In the genomic region with DNA sequence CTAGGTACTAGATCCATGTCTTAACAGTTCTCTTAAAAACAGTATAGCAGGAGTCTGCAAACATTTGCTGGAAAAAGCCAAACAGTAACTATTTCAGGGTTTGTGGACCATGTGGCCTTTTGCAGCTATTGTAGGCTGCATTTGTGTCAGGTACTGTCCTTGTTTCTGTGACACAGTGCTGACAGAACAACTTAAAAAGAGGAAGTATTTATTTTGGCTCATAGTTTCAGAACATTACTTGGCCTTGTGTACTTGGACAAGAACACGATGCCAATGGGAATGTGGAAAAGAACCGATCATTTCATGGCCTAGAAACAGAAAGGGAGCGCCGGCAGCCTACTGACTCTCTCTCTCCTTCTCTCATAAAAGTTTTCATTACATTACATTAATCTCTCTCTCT, we compare ENCODE assay signal across 22 mouse cellular contexts. TPM values are rescaled to one million over a fixed set of nuclear protein-coding genes. Genes with fewer than 3 reads are reported as not detected.
DNase-seq lines count a peak whose midpoint lies in the region; TF ChIP-seq lines count a peak whose summit lies in the region.
"Had no signal": no experiment of that assay in that cellular context is flagged by ENCODE, and none has a peak within 500 bp of the region (broad histone marks: within the 10 kb centered on the region; RNA-seq: fewer than 3 reads in every experiment).

No protein-coding gene starts in this region.

- no peak for DNase-seq in gastrocnemius, adult 2 months
- DNase-seq in gastrocnemius, postnatal 36 days: no peak
- peak; percentile 51 for DNase-seq in kidney, adult 2 months
- DNase-seq in kidney, postnatal 25 days: no peak
- DNase-seq in adipocyte (ENCODE audit: low spot score): peak; percentile 57
- DNase-seq in lung, postnatal 36 days: no peak
- DNase-seq: adrenal gland, adult 2 months; adrenal gland, postnatal 25 days; cerebellum, adult 11-12 months; cerebellum, adult 9-10 months; cerebellum, postnatal 25 days; gastrocnemius, postnatal 25 days had no signal

- peaks cover 32% of the 10 kb centered on the region for H3K79me2 ChIP-seq in macrophage (ENCODE audit: inconsistent target)

- intact Hi-C loops in gastrocnemius, adult 2 months (cut with DNase I): no loop called here
- intact Hi-C loops in gastrocnemius, postnatal 36 days (cut with DNase I): no loop called here

- H3K27ac ChIP-seq in gastrocnemius, adult 2 months: peak overlapping the region; percentile 78
- peak overlapping the region; percentile 92 for H3K27ac ChIP-seq in kidney, adult 2 months (ENCODE audit: insufficient read depth, low read depth, low read length)
- peak overlapping the region; percentile 21 for H3K27ac ChIP-seq in macrophage
- H3K27ac ChIP-seq: embryonic facial prominence, embryonic 13.5 days; forebrain, embryonic 12.5 days; hindbrain, embryonic 13.5 days; hindbrain, postnatal 0 days had no signal

- no peaks in the 10 kb centered on the region for H3K27me3 ChIP-seq in kidney, adult 2 months (replicated peaks; ENCODE audit: control insufficient read depth, insufficient read depth, low read length)
- H3K27me3 ChIP-seq: embryonic facial prominence, embryonic 13.5 days; forebrain, embryonic 12.5 days; heart, embryonic 12.5 days; hindbrain, embryonic 13.5 days; Patski had no signal

- WGBS in kidney, adult 2 months: 52% methylated on average over 4 of the region's 4 CpGs
- 85% methylated on average over 4 of the region's 4 CpGs for WGBS in macrophage (ENCODE audit: missing documents)

- no peak for TF ChIP-seq CTCF in gastrocnemius, adult 2 months (IDR thresholded peaks at IDR 0.05)
- no peak for TF ChIP-seq CTCF in kidney, adult 2 months (conservative IDR thresholded peaks at IDR 0.05; ENCODE audit: insufficient read depth, insufficient read length, low read depth, low read length)

- H3K4me3 ChIP-seq in gastrocnemius, adult 2 months: peak overlapping the region; percentile 3; the same call in 1 of the 2 replicates
- no peak overlapping the region for H3K4me3 ChIP-seq in kidney, adult 2 months (ENCODE audit: insufficient read depth, low read depth, low read length)
- no peak overlapping the region for H3K4me3 ChIP-seq in macrophage (ENCODE audit: inconsistent target)
- H3K4me3 ChIP-seq: embryonic facial prominence, embryonic 13.5 days; forebrain, embryonic 12.5 days; heart, embryonic 12.5 days; hindbrain, embryonic 13.5 days had no signal

- no peak for TF ChIP-seq POLR2A in kidney, adult 2 months (IDR thresholded peaks at IDR 0.05; ENCODE audit: low read depth, low read length)

- peaks cover 21% of the 10 kb centered on the region for H3K36me3 ChIP-seq in kidney, adult 2 months (ENCODE audit: control insufficient read depth, insufficient read depth, low read length)
- peaks cover 34% of the 10 kb centered on the region for H3K36me3 ChIP-seq in macrophage (ENCODE audit: inconsistent target)

- H3K4me1 ChIP-seq in kidney, adult 2 months (ENCODE audit: control insufficient read depth, insufficient read depth, low read length): peaks cover 28% of the 10 kb centered on the region
- H3K4me1 ChIP-seq: embryonic facial prominence, embryonic 13.5 days; forebrain, embryonic 12.5 days; hindbrain, embryonic 13.5 days had no signal

RNA-seq across cellular contexts. Expression of gene Clpx, which starts 9.5 kb away (rescaled TPM):
- 10 to 100 TPM; 54.0 to 72.6 TPM for total RNA-seq in gastrocnemius, adult 2 months (2021)
- 10 to 100 TPM; 46.9 to 65.0 TPM for total RNA-seq in gastrocnemius, postnatal 36 days (2021)
- 24.4 and 25.8 TPM in 2 replicates for polyA plus RNA-seq in kidney, adult 2 months (2012; rRNA removed)
- total RNA-seq in macrophage (2018; cell fraction: chromatin; rRNA removed): 10 to 100 TPM; 15.6 to 54.9 (median 32.0) TPM
- 10 to 100 TPM; 13.4 to 26.7 (median 21.4) TPM for total RNA-seq in macrophage (2018; cell fraction: cytosol; rRNA removed)
- 10 to 100 TPM; 16.6 to 48.0 (median 24.4) TPM for total RNA-seq in macrophage (2018; cell fraction: nucleus; rRNA removed)
- 23.2 to 25.3 TPM (median 25.2 TPM) in 3 replicates for polyA plus RNA-seq in macrophage (2018)

RNA-seq across cellular contexts. Expression of gene Cilp, which starts 38.6 kb away (rescaled TPM):
- 10 to 100 TPM; 13.0 to 35.4 TPM for total RNA-seq in gastrocnemius, adult 2 months (2021)
- total RNA-seq in gastrocnemius, postnatal 36 days (2021): 10 to 100 TPM; 13.6 to 24.2 TPM
- polyA plus RNA-seq in kidney, adult 2 months (2012; rRNA removed): 1.1 and 1.4 TPM in 2 replicates
- total RNA-seq in macrophage (2018; cell fraction: chromatin; rRNA removed): not detected
- not detected for total RNA-seq in macrophage (2018; cell fraction: cytosol; rRNA removed)
- not detected for total RNA-seq in macrophage (2018; cell fraction: nucleus; rRNA removed)
- not detected in 3 replicates for polyA plus RNA-seq in macrophage (2018)
- total RNA-seq: hematopoietic stem cell, adult 5-6 weeks had no signal
- polyA plus RNA-seq: activated CD4-positive, CD25-positive, alpha-beta regulatory T cell, adult 4 months; heart, embryonic 12.5 days; Patski had no signal

RNA-seq across cellular contexts. Expression of gene Pdcd7, which starts 42.3 kb away (rescaled TPM):
- 10 to 100 TPM; 10.1 to 19.5 TPM for total RNA-seq in gastrocnemius, adult 2 months (2021)
- total RNA-seq in gastrocnemius, postnatal 36 days (2021): 10 to 100 TPM; 10.3 to 12.6 TPM
- polyA plus RNA-seq in kidney, adult 2 months (2012; rRNA removed): 6.0 and 6.1 TPM in 2 replicates
- 10 to 100 TPM in 20 of 26 experiments, 1 to 10 TPM in 6; 6.3 to 32.2 (median 14.7) TPM for total RNA-seq in macrophage (2018; cell fraction: chromatin; rRNA removed)
- 10 to 100 TPM in 10 of 26 experiments, 1 to 10 TPM in 16; 4.8 to 14.8 (median 9.6) TPM for total RNA-seq in macrophage (2018; cell fraction: cytosol; rRNA removed)
- 10 to 100 TPM in 19 of 26 experiments, 1 to 10 TPM in 7; 6.0 to 24.5 (median 12.4) TPM for total RNA-seq in macrophage (2018; cell fraction: nucleus; rRNA removed)
- polyA plus RNA-seq in macrophage (2018): 10.1 to 13.8 TPM (median 10.9 TPM) in 3 replicates

RNA-seq across cellular contexts. Expression of gene Ubap1l, which starts 57.3 kb away (rescaled TPM):
- 1 to 10 TPM in 1 of 2 experiments, under 1 TPM in 1; 0.43 to 1.1 TPM for total RNA-seq in gastrocnemius, adult 2 months (2021)
- under 1 TPM in 1 of 2 experiments, not detected in 1; 0.56 TPM for total RNA-seq in gastrocnemius, postnatal 36 days (2021)
- polyA plus RNA-seq in kidney, adult 2 months (2012; rRNA removed): 0.25 and 0.33 TPM in 2 replicates
- total RNA-seq in macrophage (2018; cell fraction: chromatin; rRNA removed): 1 to 10 TPM in 17 of 26 experiments, under 1 TPM in 1, not detected in 8; 0.78 to 8.2 (median 3.1) TPM
- total RNA-seq in macrophage (2018; cell fraction: cytosol; rRNA removed): under 1 TPM in 2 of 26 experiments, not detected in 24; 0.22 to 0.34 TPM
- 1 to 10 TPM in 15 of 26 experiments, under 1 TPM in 6, not detected in 5; 0.63 to 6.4 (median 1.5) TPM for total RNA-seq in macrophage (2018; cell fraction: nucleus; rRNA removed)
- polyA plus RNA-seq in macrophage (2018): not detected in 3 replicates
- total RNA-seq: adrenal gland, postnatal 25 days; heart, adult 18-20 months; hematopoietic stem cell, adult 5-6 weeks had no signal
- polyA plus RNA-seq: activated CD4-positive, CD25-positive, alpha-beta regulatory T cell, adult 4 months had no signal

Comparison
In these comparisons a context has a peak if more than half of its experiments do, and no peak if none do; other contexts are left out.
1. DNase-seq: peak in kidney, adult 2 months (single experiment) and adipocyte (single experiment); none in gastrocnemius, adult 2 months (single experiment), gastrocnemius, postnatal 36 days (0 of 2), kidney, postnatal 25 days (0 of 2) and lung, postnatal 36 days (single experiment).
2. H3K27ac ChIP-seq: peak in every context shown above with its lines; median percentile 92 in kidney, adult 2 months; 78 in gastrocnemius, adult 2 months; 21 in macrophage.